Mouse (Mus musculus): ENCODE data around the gene Med13. TPM values are rescaled to one million over a fixed set of nuclear protein-coding genes. Genes with fewer than 3 reads are reported as not detected.

The Med13 gene
- total RNA-seq (2014; fragmentation: Nextera tagmentation): 124 and 160 TPM in 2 replicates
- total RNA-seq (2017): 60.1 and 74.2 TPM in 2 replicates
- polyA plus RNA-seq (2012): 1.3 and 1.9 TPM in 2 replicates

- no peak for ATAC-seq (ENCODE audit: extremely low read depth, insufficient number of reproducible peaks, low FRiP score, poor library complexity, severe bottlenecking)
- H3K9me3 ChIP-seq (replicated peaks): no peaks in the 10 kb centered on the region
- H3K27me3 ChIP-seq (ENCODE audit: insufficient read depth, low read length): peaks cover 21% of the 10 kb centered on the region
- TF ChIP-seq POLR2AphosphoS5 (IDR thresholded peaks at IDR 0.05; ENCODE audit: insufficient replicate concordance, low read depth, low read length) (no peak), CTCF (IDR thresholded peaks at IDR 0.05; ENCODE audit: low read depth, low read length) (no peak), GATA2 (IDR thresholded peaks at IDR 0.05; ENCODE audit: borderline replicate concordance, low read depth, low read length) (no peak), TAL1 (conservative IDR thresholded peaks at IDR 0.05; ENCODE audit: low read depth, low read length) (no peak), GATA1 (IDR thresholded peaks at IDR 0.05; ENCODE audit: borderline replicate concordance, low read length) (no peak)
- peak within 1 kb of the TSS; percentile 93 for H3K4me3 ChIP-seq (ENCODE audit: low read depth, low read length)
- peaks cover 20% of the 10 kb centered on the region for H3K36me3 ChIP-seq (replicated peaks)
- H3K4me1 ChIP-seq (ENCODE audit: insufficient read depth, low read depth, low read length): peaks cover 27% of the 10 kb centered on the region
- DNase-seq (ENCODE audit: low spot score): peak; percentile 32
Observed at GRCm38 (mm10) chr11:86356854-86357788, at the start of gene Med13. Med13 (minus strand) TSS chr11:86357602.

- no peaks in the 10 kb centered on the region for H3K36me3 ChIP-seq (replicated peaks)
- no peak for TF ChIP-seq GATA2 (IDR thresholded peaks at IDR 0.05; ENCODE audit: borderline replicate concordance, low read depth, low read length)
- TF ChIP-seq GATA1 (IDR thresholded peaks at IDR 0.05; ENCODE audit: borderline replicate concordance, low read length): no peak
- TF ChIP-seq TAL1 (conservative IDR thresholded peaks at IDR 0.05; ENCODE audit: low read depth, low read length): no peak
- no peak for TF ChIP-seq CTCF (IDR thresholded peaks at IDR 0.05; ENCODE audit: low read depth, low read length)
- no peak for TF ChIP-seq POLR2AphosphoS5 (IDR thresholded peaks at IDR 0.05; ENCODE audit: insufficient replicate concordance, low read depth, low read length)
- ATAC-seq (ENCODE audit: extremely low read depth, insufficient number of reproducible peaks, low FRiP score, poor library complexity, severe bottlenecking) (no peak), DNase-seq (ENCODE audit: low spot score) (no peak)
- H3K4me1 ChIP-seq (ENCODE audit: insufficient read depth, low read depth, low read length): peaks cover 28% of the 10 kb centered on the region
- H3K9me3 ChIP-seq (replicated peaks): no peaks in the 10 kb centered on the region
- no peak overlapping the region for H3K4me3 ChIP-seq (ENCODE audit: low read depth, low read length)
- peaks cover 13% of the 10 kb centered on the region; the same call in 1 of the 2 replicates for H3K27me3 ChIP-seq (ENCODE audit: insufficient read depth, low read length)
Observed at GRCm38 (mm10) chr11:86404590-86404989, 47.2 kb upstream of the Med13 start.

- H3K27me3 ChIP-seq (ENCODE audit: insufficient read depth, low read length): peaks cover 13% of the 10 kb centered on the region; the same call in 1 of the 2 replicates
- no peak overlapping the region for H3K4me3 ChIP-seq (ENCODE audit: low read depth, low read length)
- DNase-seq (ENCODE audit: low spot score) (no peak), ATAC-seq (ENCODE audit: extremely low read depth, insufficient number of reproducible peaks, low FRiP score, poor library complexity, severe bottlenecking) (no peak; the same call in 1 of the 2 replicates)
- H3K36me3 ChIP-seq (replicated peaks): no peaks in the 10 kb centered on the region
- no peak for TF ChIP-seq CTCF (IDR thresholded peaks at IDR 0.05; ENCODE audit: low read depth, low read length)
- no peak for TF ChIP-seq TAL1 (conservative IDR thresholded peaks at IDR 0.05; ENCODE audit: low read depth, low read length)
- no peak for TF ChIP-seq GATA2 (IDR thresholded peaks at IDR 0.05; ENCODE audit: borderline replicate concordance, low read depth, low read length)
- TF ChIP-seq POLR2AphosphoS5 (IDR thresholded peaks at IDR 0.05; ENCODE audit: insufficient replicate concordance, low read depth, low read length): no peak
- no peak for TF ChIP-seq GATA1 (IDR thresholded peaks at IDR 0.05; ENCODE audit: borderline replicate concordance, low read length)
- H3K9me3 ChIP-seq (replicated peaks): no peaks in the 10 kb centered on the region
- H3K4me1 ChIP-seq (ENCODE audit: insufficient read depth, low read depth, low read length): peaks cover 30% of the 10 kb centered on the region
Observed at GRCm38 (mm10) chr11:86403845-86404244, 46.4 kb upstream of the Med13 start.

GRCm38 (mm10) chr11:86399241-86400107, 42.1 kb upstream of the Med13 start:
- Histone ChIP-seq H3K36me3 (replicated peaks) (no peaks in the 10 kb centered on the region), H3K9me3 (replicated peaks) (no peaks in the 10 kb centered on the region), H3K27me3 (ENCODE audit: insufficient read depth, low read length) (peaks cover 7% of the 10 kb centered on the region; the same call in 1 of the 2 replicates), H3K4me3 (ENCODE audit: low read depth, low read length) (no peak overlapping the region), H3K4me1 (ENCODE audit: insufficient read depth, low read depth, low read length) (peaks cover 60% of the 10 kb centered on the region)
- TF ChIP-seq GATA2 (IDR thresholded peaks at IDR 0.05; ENCODE audit: borderline replicate concordance, low read depth, low read length) (no peak), TAL1 (conservative IDR thresholded peaks at IDR 0.05; ENCODE audit: low read depth, low read length) (no peak), POLR2AphosphoS5 (IDR thresholded peaks at IDR 0.05; ENCODE audit: insufficient replicate concordance, low read depth, low read length) (no peak), CTCF (IDR thresholded peaks at IDR 0.05; ENCODE audit: low read depth, low read length) (no peak), GATA1 (IDR thresholded peaks at IDR 0.05; ENCODE audit: borderline replicate concordance, low read length) (no peak)
- ATAC-seq (ENCODE audit: extremely low read depth, insufficient number of reproducible peaks, low FRiP score, poor library complexity, severe bottlenecking) (no peak), DNase-seq (ENCODE audit: low spot score) (no peak)

- ATAC-seq (ENCODE audit: extremely low read depth, insufficient number of reproducible peaks, low FRiP score, poor library complexity, severe bottlenecking) (no peak), DNase-seq (ENCODE audit: low spot score) (no peak)
- Histone ChIP-seq H3K27me3 (ENCODE audit: insufficient read depth, low read length) (peaks cover 3% of the 10 kb centered on the region; the same call in 1 of the 2 replicates), H3K4me3 (ENCODE audit: low read depth, low read length) (peak overlapping the region; percentile 59; the same call in 1 of the 2 replicates), H3K4me1 (ENCODE audit: insufficient read depth, low read depth, low read length) (peaks cover 62% of the 10 kb centered on the region), H3K36me3 (replicated peaks) (no peaks in the 10 kb centered on the region), H3K9me3 (replicated peaks) (no peaks in the 10 kb centered on the region)
- TF ChIP-seq GATA1 (IDR thresholded peaks at IDR 0.05; ENCODE audit: borderline replicate concordance, low read length) (no peak), POLR2AphosphoS5 (IDR thresholded peaks at IDR 0.05; ENCODE audit: insufficient replicate concordance, low read depth, low read length) (no peak), GATA2 (IDR thresholded peaks at IDR 0.05; ENCODE audit: borderline replicate concordance, low read depth, low read length) (no peak), TAL1 (conservative IDR thresholded peaks at IDR 0.05; ENCODE audit: low read depth, low read length) (peak; percentile 46), CTCF (IDR thresholded peaks at IDR 0.05; ENCODE audit: low read depth, low read length) (no peak)
Observed at GRCm38 (mm10) chr11:86396950-86397594, 39.7 kb upstream of the Med13 start.

Measured in G1E (cell line).